Mouse (Mus musculus) kidney, embryonic 16.5 days (tissue): Measurements from ENCODE around the gene Pds5a. TPM values are rescaled to one million over a fixed set of nuclear protein-coding genes. Genes with fewer than 3 reads are reported as not detected.
"Not testable (repeated sequence)": the region's sequence is repeated elsewhere in the genome, so short reads cannot be mapped to it uniquely, and the experiment has no call there.

Source experiments
- ATAC-seq: fragments of 200-750 bp; cut with Nextera tagmentation; 2 replicates; pipeline ENCODE4 v1.8.0; 2017; ENCODE audit warnings: moderate TSS enrichment; ENCODE audit not compliant: low FRiP score, low TSS enrichment
- H3K27ac ChIP-seq: fragments of 300-500 bp; sonication (generic); 2 replicates; pipeline ENCODE4 v1.5.1; 2014; ENCODE audit warnings: low read length
- H3K27me3 ChIP-seq: fragments of 300-500 bp; sonication (generic); 2 replicates; pipeline ENCODE4 v1.6.1; 2014; ENCODE audit warnings: low read length, control low read depth, mixed read lengths; ENCODE audit not compliant: insufficient read depth
- H3K36me3 ChIP-seq: fragments of 300-500 bp; sonication (generic); 2 replicates; pipeline ENCODE4 v1.6.1; 2014; ENCODE audit warnings: low read length, control low read depth, mixed read lengths; ENCODE audit not compliant: insufficient read depth
- H3K4me1 ChIP-seq: fragments of 300-500 bp; sonication (generic); 2 replicates; pipeline ENCODE4 v1.6.1; 2014; ENCODE audit warnings: low read length, control low read depth, mixed read lengths; ENCODE audit not compliant: insufficient read depth
- H3K4me2 ChIP-seq: fragments of 300-500 bp; sonication (generic); replicated peaks from 2 replicates; pipeline ENCODE4 v1.6.1; 2014; ENCODE audit warnings: low read depth, low read length
- H3K4me3 ChIP-seq: fragments of 300-500 bp; sonication (generic); 2 replicates; pipeline ENCODE4 v1.5.1; 2014; ENCODE audit warnings: mild to moderate bottlenecking, low read length
- H3K9ac ChIP-seq: fragments of 300-500 bp; sonication (generic); replicated peaks from 2 replicates; pipeline ENCODE4 v1.6.1; 2014; ENCODE audit warnings: low read length
- H3K9me3 ChIP-seq: fragments of 300-500 bp; sonication (generic); 2 replicates; pipeline ENCODE4 v1.6.1; 2016; ENCODE audit warnings: low read length, control low read depth
- WGBS: fragments of 180-500 bp; shearing (Covaris S2); extraction: QIAGEN DNeasy Blood & Tissue Kit; methylation state at CpG from one replicate; pipeline ENCODE4 v1.1.7; 2014; 5-methylcytosine and 5-hydroxymethylcytosine counted together
- polyA plus RNA-seq: library from polyadenylated mRNA; unstranded; fragments of >200 nt; fragmentation: Nextera tagmentation; extraction: Ambion mirVana; gene quantifications from 2 replicates; pipeline ENCODE4 v1.2.1, GENCODE M21; 2015

The Pds5a gene
- 56.2 and 60.6 TPM in 2 replicates for polyA plus RNA-seq

- Histone ChIP-seq H3K27me3 (no peaks in the 10 kb centered on the region), H3K4me1 (peaks cover 17% of the 10 kb centered on the region), H3K36me3 (0 out of 2 replicates have a peak, but pooled peaks cover 5% of the 10 kb centered on the region), H3K4me3 (peak within 1 kb of the TSS; percentile 99), H3K4me2 (peak within 1 kb of the TSS; percentile 83), H3K9ac (peak within 1 kb of the TSS; percentile 99), H3K9me3 (no peaks in the 10 kb centered on the region), H3K27ac (peak within 1 kb of the TSS; percentile 98)
- under 1% methylated on average over 98 of the region's 140 CpGs for WGBS
- peak; percentile 92 for ATAC-seq
Measured at GRCm38 (mm10) chr5:65697836-65698758, at the start of gene Pds5a. Gene Pds5a (minus strand): TSS chr5:65698273.

- 48% methylated on average over 5 of the region's 5 CpGs for WGBS
- no peak for ATAC-seq
- Histone ChIP-seq H3K9ac (no peak overlapping the region), H3K4me1 (no peaks in the 10 kb centered on the region), H3K4me3 (no peak overlapping the region), H3K9me3 (no peaks in the 10 kb centered on the region), H3K27ac (no peak overlapping the region), H3K27me3 (no peaks in the 10 kb centered on the region), H3K36me3 (no peaks in the 10 kb centered on the region), H3K4me2 (no peak overlapping the region)
Measured at GRCm38 (mm10) chr5:65746908-65747307, 48.8 kb upstream of the Pds5a start.

- no peaks in the 10 kb centered on the region for H3K36me3 ChIP-seq
- H3K9ac ChIP-seq = no peak overlapping the region
- ATAC-seq = no peak
- WGBS = 95% methylated on average over 3 of the region's 3 CpGs
- H3K27ac ChIP-seq = no peak overlapping the region
- H3K4me3 ChIP-seq = no peak overlapping the region
- no peaks in the 10 kb centered on the region for H3K4me1 ChIP-seq
- 0 out of 2 replicates have a peak, but pooled peaks cover 6% of the 10 kb centered on the region for H3K9me3 ChIP-seq
- no peaks in the 10 kb centered on the region for H3K27me3 ChIP-seq
- H3K4me2 ChIP-seq = no peak overlapping the region
Measured at GRCm38 (mm10) chr5:65739366-65739765, 41.3 kb upstream of the Pds5a start.

GRCm38 (mm10) chr5:65735601-65736000 is 37.5 kb upstream of the Pds5a start:
- 90% methylated on average over 2 of the region's 2 CpGs for whole genome bisulfite sequencing
- ATAC-seq = no peak
- H3K4me2 ChIP-seq = no peak overlapping the region
- no peaks in the 10 kb centered on the region for H3K36me3 ChIP-seq
- H3K4me1 ChIP-seq = 0 out of 2 replicates have a peak, but pooled peaks cover 3% of the 10 kb centered on the region
- no peak overlapping the region for H3K4me3 ChIP-seq
- H3K9ac ChIP-seq = no peak overlapping the region
- H3K9me3 ChIP-seq = 0 out of 2 replicates have a peak, but pooled peaks cover 6% of the 10 kb centered on the region
- no peaks in the 10 kb centered on the region for H3K27me3 ChIP-seq
- H3K27ac ChIP-seq = no peak overlapping the region

- H3K27ac ChIP-seq = peak overlapping the region; percentile 61
Measured at GRCm38 (mm10) chr5:65731173-65732007, 33.3 kb upstream of the Pds5a start.

GRCm38 (mm10) chr5:65724311-65725054 is 26.4 kb upstream of the Pds5a start:
- Histone ChIP-seq H3K4me3 (peak overlapping the region; percentile 43), H3K9ac (peak overlapping the region; percentile 61), H3K4me2 (peak overlapping the region; percentile 69), H3K27ac (peak overlapping the region; percentile 95), H3K9me3 (no peaks in the 10 kb centered on the region), H3K4me1 (peaks cover 8% of the 10 kb centered on the region; the same call in 1 of the 2 replicates), H3K36me3 (no peaks in the 10 kb centered on the region), H3K27me3 (no peaks in the 10 kb centered on the region)
- ATAC-seq = peak; percentile 92
- under 1% methylated on average over 22 of the region's 23 CpGs for WGBS

More at GRCm38 (mm10) chr5:65731173-65732007, 33.3 kb upstream of the Pds5a start:
- H3K9ac ChIP-seq = no peak overlapping the region
- 56% methylated on average over 9 of the region's 9 CpGs for WGBS
- H3K4me1 ChIP-seq = 0 out of 2 replicates have a peak, but pooled peaks cover 3% of the 10 kb centered on the region
- ATAC-seq = peak; percentile 82
- 0 out of 2 replicates have a peak, but pooled peaks cover 6% of the 10 kb centered on the region for H3K9me3 ChIP-seq
- no peak overlapping the region for H3K4me2 ChIP-seq
- H3K27me3 ChIP-seq = no peaks in the 10 kb centered on the region
- H3K4me3 ChIP-seq = no peak overlapping the region
- H3K36me3 ChIP-seq = no peaks in the 10 kb centered on the region

GRCm38 (mm10) chr5:65718368-65718767 is 20.3 kb upstream of the Pds5a start:
- Histone ChIP-seq H3K9me3 (no peaks in the 10 kb centered on the region), H3K27ac (no peak overlapping the region), H3K4me1 (no peaks in the 10 kb centered on the region), H3K4me3 (no peak overlapping the region), H3K9ac (no peak overlapping the region), H3K27me3 (no peaks in the 10 kb centered on the region), H3K36me3 (no peaks in the 10 kb centered on the region), H3K4me2 (no peak overlapping the region)
- 23% methylated on average over 3 of the region's 3 CpGs for WGBS
- ATAC-seq = no peak

GRCm38 (mm10) chr5:65717903-65718211 is 19.8 kb upstream of the Pds5a start:
- H3K27ac ChIP-seq, H3K9ac ChIP-seq, ATAC-seq, H3K27me3 ChIP-seq, H3K4me1 ChIP-seq, H3K9me3 ChIP-seq, H3K36me3 ChIP-seq, H3K4me3 ChIP-seq, H3K4me2 ChIP-seq: not testable (repeated sequence)
- 94% methylated on average over 8 of the region's 8 CpGs for WGBS
